Mouse (Mus musculus): ENCODE measurements around the gene Vwa1.
"Not testable (repeated sequence)": the region's sequence is repeated elsewhere in the genome, so short reads cannot be mapped to it uniquely, and the experiment has no call there.

The Vwa1 gene

GRCm38 (mm10) chr4:155746036-155746548 lies 28.4 kb downstream of the Vwa1 start:
- in situ Hi-C loops (cut with MseI, MboI), result no loop called here

DNA sequence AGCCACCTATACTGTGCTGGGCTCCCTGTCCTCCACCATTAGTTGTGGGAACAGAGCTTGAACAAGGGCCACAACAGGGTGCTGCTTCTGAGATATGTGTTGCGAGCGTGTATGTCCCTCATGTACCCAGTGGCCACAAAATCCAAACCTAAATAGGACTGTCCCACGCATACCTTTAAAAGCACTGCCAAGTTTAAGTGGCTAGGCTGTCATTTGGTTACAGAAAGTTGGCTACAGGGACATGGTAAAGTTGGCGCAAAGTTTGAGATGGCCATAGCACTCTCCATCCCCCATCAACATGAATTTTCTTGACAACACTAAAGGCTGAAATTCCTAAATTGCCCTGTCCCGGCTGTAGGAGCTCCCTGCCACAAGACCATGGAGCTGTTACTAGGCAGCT lies 29.4 kb downstream of the Vwa1 start:
- in situ Hi-C loops (cut with MseI, MboI), result no loop called here

GRCm38 (mm10) chr4:155744474-155744873 lies 30.0 kb downstream of the Vwa1 start:
- in situ Hi-C loops (cut with MseI, MboI), result no loop called here

- in situ Hi-C loops (cut with MseI, MboI), result no loop called here
Measured at GRCm38 (mm10) chr4:155742684-155743083, 31.8 kb downstream of the Vwa1 start.

DNA sequence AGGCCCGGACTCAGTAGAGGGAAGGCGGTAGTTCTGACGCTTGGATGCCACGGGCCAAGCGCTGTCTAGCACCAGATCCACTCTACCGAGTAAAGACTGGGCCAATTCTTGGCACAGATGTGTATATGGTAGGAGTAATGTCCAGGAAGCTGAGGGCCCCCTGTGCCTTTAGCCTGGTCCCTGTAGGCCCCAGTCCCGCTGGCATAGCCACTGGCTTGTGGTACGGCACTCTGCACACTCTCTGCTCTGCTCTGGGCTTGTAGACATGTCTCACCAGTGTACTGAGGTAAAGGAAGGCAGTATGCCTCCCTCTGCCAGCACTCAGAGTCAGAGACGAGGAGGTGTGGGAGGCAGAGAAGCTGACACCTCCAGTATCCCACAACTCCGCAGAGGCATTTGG lies 33.8 kb downstream of the Vwa1 start:
- in situ Hi-C loops (cut with MseI, MboI), result not testable (repeated sequence)

GRCm38 (mm10) chr4:155739741-155740636 lies 34.5 kb downstream of the Vwa1 start:
- in situ Hi-C loops (cut with MseI, MboI), result no loop called here

GRCm38 (mm10) chr4:155739152-155739551 lies 35.3 kb downstream of the Vwa1 start:
- in situ Hi-C loops (cut with MseI, MboI), result no loop called here

- in situ Hi-C loops (cut with MseI, MboI), result no loop called here
Measured at GRCm38 (mm10) chr4:155738262-155738661, 36.2 kb downstream of the Vwa1 start.

- in situ Hi-C loops (cut with MseI, MboI), result no loop called here
Measured at GRCm38 (mm10) chr4:155736421-155736820, 38.1 kb downstream of the Vwa1 start.

- in situ Hi-C loops (cut with MseI, MboI), result no loop called here
Measured at GRCm38 (mm10) chr4:155735788-155736187, 38.7 kb downstream of the Vwa1 start.

DNA sequence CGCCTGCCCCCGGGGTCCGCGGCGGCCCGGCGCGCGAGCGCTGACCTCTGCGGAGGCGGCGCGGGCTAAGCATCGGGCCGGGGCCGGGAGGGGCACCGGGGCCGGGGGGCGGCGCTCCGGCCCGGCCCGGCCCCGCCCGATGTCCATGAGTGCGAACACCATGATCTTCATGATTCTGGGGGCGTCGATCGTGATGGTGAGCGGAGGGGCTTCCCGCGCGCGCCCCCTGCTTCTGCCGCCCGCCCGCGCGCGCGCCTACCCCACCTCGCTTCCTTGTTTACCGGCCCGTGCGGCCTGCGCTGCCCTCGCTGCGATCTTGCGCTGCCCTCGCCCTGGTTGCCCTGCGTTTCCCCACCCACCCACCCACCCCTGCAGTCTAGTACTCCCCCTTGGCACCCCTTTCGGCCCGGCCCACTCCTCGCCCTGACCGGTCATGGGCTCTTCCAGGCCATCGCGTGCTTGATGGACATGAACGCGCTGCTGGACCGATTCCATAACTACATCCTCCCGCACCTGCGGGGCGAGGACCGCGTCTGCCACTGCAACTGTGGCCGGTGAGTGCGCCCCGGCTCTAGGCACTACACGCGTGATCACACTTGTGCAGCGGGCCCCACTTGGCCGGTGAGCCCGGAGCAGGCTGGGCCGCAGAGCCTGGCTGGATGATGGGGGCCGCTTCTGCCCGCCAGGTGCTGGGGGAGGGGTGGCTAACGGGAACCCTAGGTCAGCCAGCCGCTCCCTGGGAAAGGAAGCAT lies 39.4 kb downstream of the Vwa1 start:
- in situ Hi-C loops (cut with MseI, MboI), result no loop called here

DNA sequence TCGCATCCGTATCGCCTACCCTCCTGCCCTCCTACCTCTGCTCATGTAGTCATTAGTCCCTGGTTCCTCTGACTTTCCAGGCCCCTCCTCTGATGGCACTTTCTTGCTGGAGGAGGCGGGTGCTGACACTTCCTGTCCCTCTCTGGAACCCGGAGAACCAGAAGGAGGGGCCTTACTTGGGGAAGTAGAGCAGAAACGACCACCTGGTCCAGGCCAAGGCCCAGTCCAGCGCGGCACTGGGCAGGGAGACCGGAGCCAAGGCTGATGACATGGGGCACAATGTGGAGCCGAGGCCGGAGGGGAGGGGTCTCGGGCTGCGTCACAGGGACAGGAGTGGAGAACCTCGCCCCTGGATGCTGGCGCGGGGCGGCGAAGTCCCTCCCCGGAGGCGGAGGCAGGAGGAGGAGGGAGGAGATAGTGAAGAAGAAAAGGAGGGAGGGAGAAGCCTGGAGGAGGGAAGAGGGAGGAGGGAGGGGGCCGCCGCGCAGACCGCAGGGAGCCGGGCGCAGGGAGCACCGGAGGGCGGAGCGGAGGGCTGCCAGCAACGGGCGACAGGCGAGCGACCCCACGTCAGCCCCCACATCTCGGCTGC lies 40.1 kb downstream of the Vwa1 start, which contains the start of gene Tmem240:
Tmem240 (plus strand) TSS at position 451 of the 592 bp plus-strand sequence.
- in situ Hi-C loops (cut with MseI, MboI), result no loop called here

DNA sequence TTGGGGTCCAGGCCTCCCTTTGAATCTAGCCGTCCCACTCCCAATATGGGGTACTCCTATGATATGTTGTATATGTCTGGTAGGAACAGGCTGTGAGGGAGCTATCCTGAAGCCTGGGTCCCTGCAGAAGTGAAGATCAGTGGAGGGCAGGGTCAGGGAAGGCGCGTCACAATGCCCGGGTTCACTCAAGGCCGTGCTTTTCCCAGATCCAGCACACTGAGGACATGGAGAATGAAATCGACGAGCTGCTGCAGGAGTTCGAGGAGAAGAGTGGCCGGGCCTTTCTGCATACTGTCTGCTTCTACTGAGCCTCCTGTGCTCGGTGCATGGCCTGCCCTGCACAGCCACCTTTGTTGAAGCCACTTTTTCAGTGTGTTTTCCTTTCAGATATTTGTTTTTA lies 41.2 kb downstream of the Vwa1 start:
- in situ Hi-C loops (cut with MseI, MboI), result no loop called here

DNA sequence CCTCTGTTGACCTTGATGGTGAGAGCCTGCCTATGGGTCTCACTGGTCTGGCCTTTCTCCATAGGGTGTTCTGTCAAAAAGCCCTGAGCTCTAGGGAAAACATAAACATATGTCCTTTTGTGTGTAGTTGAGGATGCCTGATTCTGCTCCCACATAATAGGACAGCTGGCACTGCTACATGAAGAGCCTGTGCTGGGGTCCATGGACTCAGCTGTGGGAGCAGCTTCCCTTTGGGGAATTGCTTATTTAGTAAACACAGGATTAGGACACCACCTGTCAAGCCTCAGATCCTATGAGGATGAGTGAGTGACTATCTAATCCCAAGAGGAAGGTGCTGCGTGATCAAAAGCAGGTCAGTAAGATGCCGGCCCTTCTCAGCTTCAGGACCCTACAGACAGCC lies 46.5 kb downstream of the Vwa1 start:
- in situ Hi-C loops (cut with MseI, MboI), result no loop called here

DNA sequence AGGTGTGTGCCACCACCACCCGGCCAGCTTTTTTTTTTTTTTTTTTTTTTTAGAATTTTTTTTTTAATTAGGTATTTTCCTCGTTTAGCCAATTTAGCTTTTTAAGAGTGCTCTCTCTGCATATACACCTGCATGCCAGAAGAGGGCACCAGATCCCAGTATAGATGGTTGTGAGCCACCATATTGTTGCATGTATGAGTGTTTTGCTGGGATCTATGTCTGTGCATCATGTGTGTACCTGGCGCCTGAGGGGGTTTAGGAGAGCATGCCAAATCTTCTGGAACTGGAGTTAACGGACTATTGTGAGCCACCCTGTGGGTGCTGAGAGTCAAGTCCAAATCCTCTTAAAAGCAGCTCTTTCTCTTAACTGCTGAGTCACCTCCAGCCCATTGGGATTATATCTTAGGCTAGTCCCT lies 52.8 kb downstream of the Vwa1 start:
- in situ Hi-C loops (cut with MseI, MboI), result no loop called here

Data from mouse trophoblast stem cell (cell line).